Mouse (Mus musculus) heart, adult 11 months (tissue): ENCODE results near the gene Lims1.
A peak's percentile ranks its signal among the peaks of the same experiment; 100 is the strongest.

Experiments used
- DNase-seq: peaks from one replicate; pipeline ENCODE4 v3.0.0; 2022

Lims1 gene

DNA sequence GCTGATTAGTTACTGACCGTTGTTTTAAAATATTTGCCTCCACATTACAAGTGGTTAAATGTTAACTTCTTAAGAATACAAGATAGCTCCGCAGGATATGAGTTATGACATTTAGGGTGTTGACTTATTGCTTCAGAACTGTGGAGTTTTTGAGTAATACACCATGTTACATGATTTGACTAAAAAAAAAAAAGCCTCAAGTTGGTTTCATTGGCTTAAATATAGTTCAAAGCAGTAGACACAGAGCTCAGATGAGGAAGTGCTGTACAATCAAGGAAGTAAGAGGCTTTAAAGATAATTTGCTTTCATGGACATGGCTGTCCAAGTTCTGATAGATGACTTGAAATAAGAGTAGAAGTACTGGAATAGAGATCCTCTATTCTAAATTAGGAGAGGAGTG lies 28.4 kb downstream of the Lims1 start:
- no peak for DNase-seq

- DNase-seq = no peak
Observed at GRCm38 (mm10) chr10:58352364-58352763, 29.1 kb downstream of the Lims1 start.

GRCm38 (mm10) chr10:58354561-58354960 lies 31.3 kb downstream of the Lims1 start:
- peak; percentile 92 for DNase-seq

DNA sequence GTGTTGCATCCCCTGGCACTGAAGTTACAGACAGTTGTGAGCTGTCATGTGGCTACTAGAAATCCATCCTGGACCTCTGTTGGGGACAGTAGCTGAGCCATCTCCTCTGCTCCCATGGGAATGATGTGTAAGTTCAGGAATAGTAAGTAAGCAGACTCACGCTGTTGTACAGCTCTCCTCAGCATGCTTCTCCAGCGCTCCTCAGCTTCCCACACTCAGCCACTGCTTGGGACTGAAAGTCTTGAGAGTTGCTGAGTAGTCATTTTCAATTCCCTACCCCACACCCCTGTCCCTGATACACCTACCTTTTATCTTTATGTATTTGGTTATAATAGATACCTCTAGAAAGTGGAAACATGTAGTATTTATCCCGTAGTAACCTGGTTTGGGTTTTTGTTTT lies 33.2 kb downstream of the Lims1 start:
- DNase-seq = peak; percentile 80

GRCm38 (mm10) chr10:58359123-58359522 lies 35.9 kb downstream of the Lims1 start:
- peak; percentile 57 for DNase-seq

GRCm38 (mm10) chr10:58359952-58360351 lies 36.7 kb downstream of the Lims1 start:
- DNase-seq = peak; percentile 63

DNA sequence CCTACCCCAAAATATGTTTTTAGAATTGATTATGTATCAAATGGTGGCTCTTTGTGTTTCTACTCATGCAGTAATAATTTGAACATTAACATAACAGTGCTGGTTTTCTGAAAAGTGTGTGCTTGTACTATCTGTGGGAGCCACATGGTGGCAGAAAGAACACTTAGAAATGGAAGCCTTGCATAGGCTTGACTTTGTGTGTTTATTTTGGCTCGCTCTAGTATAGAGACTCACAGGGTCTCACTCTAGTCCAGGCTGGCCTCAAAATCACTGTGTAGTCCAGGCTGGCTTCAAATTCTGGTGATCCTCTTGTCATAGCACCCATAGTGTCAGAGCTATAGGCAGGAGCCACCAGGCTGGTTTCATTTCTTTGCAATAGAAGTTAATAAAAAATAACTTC lies 39.5 kb downstream of the Lims1 start:
- DNase-seq = peak; percentile 89

DNA sequence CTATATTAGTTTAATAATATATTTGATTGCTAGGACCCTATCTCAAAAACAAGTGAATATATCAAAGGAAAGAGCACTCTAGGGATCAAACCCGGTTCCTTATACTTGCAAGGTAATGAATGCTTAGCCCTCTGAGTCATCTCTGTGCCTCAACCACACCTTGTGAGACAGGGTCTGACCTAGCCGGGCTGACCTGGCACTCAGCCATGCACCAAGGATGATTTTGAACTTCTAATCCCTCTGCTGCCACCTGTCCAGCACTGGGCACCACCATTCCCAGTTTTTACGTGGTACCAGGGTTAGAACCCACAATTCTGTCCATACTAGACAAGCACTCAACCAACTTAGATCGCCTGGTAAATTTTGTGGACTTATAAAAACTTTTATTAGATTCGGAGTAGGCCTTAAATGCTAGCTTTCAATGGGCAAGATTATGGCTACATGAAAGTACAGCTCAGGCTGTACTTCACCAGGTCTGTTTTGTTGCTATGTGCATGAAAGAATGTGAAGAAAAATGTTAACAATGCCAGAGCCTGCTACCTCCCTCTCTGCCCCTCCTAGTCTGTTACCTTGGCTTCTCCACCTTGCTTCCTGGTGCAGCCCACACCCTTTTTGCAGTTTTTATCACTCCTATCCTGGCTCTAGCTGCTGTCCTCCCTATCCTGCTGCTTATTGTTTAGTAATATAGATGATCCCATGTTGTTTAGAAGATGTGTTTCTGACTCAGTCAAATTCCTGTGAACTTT lies 41.7 kb downstream of the Lims1 start:
- DNase-seq = peak; percentile 87

GRCm38 (mm10) chr10:58368791-58369706 lies 45.8 kb downstream of the Lims1 start:
- DNase-seq = peak; percentile 75

- DNase-seq = peak; percentile 46
Observed at GRCm38 (mm10) chr10:58369707-58370093, 46.4 kb downstream of the Lims1 start.

- peak; percentile 87 for DNase-seq
Observed at GRCm38 (mm10) chr10:58370143-58370542, 46.9 kb downstream of the Lims1 start.

- DNase-seq = peak; percentile 89
Observed at GRCm38 (mm10) chr10:58370559-58370958, 47.3 kb downstream of the Lims1 start.

GRCm38 (mm10) chr10:58371279-58371842 lies 48.1 kb downstream of the Lims1 start:
- peak; percentile 93 for DNase-seq

- peak; percentile 71 for DNase-seq
Observed at GRCm38 (mm10) chr10:58372430-58373030, 49.3 kb downstream of the Lims1 start.

DNA sequence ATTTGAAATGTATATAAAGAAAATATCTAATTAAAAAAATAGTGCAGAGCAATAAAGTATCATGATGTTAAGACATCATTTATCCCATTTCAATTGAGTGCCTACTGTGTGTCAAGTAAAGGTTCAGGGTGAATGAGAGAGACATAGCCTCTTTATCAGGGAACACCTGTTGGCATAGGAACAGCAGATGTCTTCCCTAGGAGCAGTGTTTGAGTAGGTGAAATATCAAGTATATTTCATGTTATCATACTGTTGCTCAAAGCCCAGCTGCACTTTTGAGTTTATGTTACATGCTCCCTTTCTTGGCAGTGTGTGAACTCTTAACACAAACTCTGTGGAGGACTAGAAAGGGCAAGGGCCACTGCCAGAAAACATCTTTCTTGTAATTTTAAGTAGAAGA lies 50.6 kb downstream of the Lims1 start:
- DNase-seq = peak; percentile 64

- DNase-seq = peak; percentile 85
Observed at GRCm38 (mm10) chr10:58377592-58378197, 54.4 kb downstream of the Lims1 start.

DNA sequence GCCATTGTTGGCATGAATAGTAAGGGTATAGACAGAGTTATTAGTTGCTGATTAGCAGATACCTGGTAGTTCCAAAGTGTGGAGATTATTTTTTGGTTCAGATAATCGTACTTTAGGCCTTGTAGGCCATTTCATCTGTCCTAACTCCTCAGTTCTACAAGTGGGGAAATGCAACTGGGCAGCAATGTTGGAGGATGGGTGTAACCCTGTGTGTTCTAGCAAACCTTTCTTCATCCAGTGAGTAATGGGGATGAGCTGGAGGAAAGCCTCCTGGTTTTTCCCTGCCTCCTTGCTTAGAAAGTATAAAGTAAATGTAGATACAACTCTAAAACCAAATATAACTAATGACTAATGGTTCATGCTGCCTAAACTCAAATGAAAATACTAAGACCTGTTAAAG lies 55.1 kb downstream of the Lims1 start:
- peak; percentile 61 for DNase-seq

DNA sequence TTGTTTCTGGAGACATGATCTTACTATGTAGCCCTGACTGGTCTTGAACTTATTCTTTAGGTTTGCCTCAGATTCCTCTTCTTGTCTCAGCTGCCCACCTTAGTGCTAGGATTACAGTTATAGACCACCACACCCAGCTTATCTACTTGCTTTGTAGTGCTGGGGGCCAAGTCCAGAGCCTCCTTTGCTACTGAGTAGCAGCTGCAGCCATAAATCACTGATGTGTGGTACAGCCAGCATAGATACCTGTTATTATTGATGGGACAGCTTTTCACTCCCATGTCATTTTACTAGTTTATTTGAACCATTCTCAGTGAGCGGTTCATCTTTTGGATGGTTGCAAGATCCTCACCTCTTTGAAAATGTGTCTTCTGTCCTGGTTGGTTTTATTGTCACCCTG lies 56.4 kb downstream of the Lims1 start:
- peak; percentile 34 for DNase-seq

DNA sequence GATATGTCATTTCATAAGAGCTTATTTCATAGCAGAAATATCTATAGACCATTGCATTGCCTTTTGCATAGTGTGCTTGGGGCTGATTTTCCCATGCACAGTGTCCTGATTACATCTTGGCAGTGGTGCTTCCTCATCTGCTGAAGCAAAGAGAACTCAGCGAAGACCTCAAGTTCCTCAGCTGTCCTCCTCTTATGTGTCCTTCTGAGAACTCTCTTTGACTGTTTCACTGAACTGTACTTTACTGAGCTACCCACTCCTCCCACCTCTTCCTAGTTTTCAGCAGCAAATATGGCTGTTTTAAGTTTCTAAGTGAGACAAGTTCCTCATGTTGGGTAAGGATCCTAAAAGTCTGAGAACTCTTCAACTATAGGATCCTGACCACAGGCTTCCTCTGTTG lies 58.6 kb downstream of the Lims1 start:
- peak; percentile 86 for DNase-seq

- DNase-seq = peak; percentile 63
Observed at GRCm38 (mm10) chr10:58382621-58383101, 59.4 kb downstream of the Lims1 start.

DNA sequence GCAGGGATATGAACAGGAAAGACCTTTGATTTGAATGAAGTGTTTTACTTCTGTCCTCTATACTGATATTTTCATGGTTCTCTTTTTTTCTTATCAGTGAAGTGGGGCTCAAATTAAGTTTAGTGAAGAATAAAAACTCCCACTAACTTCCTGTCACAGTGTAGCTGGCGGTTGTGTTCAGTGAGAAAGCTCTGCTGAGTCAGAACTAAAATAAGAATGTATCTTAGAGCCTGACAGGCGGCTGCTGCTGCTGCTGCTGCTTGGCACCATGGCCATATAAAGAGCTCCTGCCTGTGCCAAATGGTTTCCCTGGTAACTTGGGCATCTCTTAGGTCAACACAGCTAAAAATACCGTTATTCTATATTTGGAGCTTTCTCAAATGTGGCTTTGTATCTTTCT lies 60.0 kb downstream of the Lims1 start:
- peak; percentile 95 for DNase-seq

DNA sequence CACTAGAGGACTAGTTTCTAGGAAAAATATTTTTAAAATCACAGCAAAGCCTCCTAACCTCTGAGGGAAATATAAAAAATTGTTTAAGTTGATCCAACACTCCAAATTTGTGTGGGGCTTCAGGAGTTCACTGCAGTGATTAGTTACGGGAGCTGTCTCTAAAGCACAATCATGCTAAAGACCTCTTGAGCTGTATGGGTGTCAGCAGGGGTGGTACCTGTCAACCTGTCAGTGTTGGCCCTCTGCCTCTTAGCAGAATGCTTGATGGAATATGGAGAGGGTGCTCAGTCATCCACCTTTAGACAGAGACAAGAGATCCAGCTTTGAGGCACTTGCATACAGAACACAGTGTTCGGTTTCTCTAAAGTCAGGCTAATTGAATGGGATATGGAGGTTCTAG lies 60.5 kb downstream of the Lims1 start:
- peak; percentile 74 for DNase-seq

DNA sequence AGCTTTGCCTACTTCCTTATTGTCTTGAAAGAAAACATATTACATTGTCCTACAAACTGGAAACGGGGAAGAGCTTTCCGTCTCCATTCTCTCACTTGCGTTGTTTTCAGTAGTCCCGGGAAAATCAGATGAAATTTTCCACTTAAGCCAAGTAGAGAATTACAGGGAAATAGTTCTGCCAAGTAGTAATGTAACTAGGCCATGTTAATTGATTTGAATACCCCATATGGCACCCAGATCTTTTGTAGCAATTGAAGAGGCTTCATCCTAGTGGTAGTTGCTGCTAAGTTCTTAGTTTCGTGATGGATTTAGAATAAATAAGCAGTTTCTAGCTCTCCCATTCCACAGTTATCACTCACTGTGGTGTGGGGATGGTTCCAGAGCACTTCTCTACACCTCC lies 62.4 kb downstream of the Lims1 start:
- DNase-seq = peak; percentile 37
